Mouse (Mus musculus): Measurements from ENCODE around the gene Aox4.

- TF ChIP-seq POLR2A (IDR thresholded peaks at IDR 0.05; ENCODE audit: borderline replicate concordance, low read depth, low read length) (no peak), CTCF (IDR thresholded peaks at IDR 0.05; ENCODE audit: low read depth, low read length) (no peak)
Measured at GRCm38 (mm10) chr1:58303726-58304125, 93.5 kb downstream of the Aox4 start.
